Mouse (Mus musculus) embryonic fibroblast, embryonic 13.5 days (primary cell): ENCODE measurements around the gene Dusp22.

Experiments used
- CTCF ChIP-seq: IDR thresholded peaks from 2 replicates; pipeline ENCODE4 v1.5.1; 2011; ENCODE audit warnings: mild to moderate bottlenecking, control low read depth, low read length, moderate library complexity, borderline replicate concordance; ENCODE audit not compliant: insufficient read depth
- POLR2A ChIP-seq: IDR thresholded peaks from 2 replicates; pipeline ENCODE4 v1.6.1; 2011; ENCODE audit warnings: low read depth, mild to moderate bottlenecking, control low read depth, low read length, moderate library complexity

DNA sequence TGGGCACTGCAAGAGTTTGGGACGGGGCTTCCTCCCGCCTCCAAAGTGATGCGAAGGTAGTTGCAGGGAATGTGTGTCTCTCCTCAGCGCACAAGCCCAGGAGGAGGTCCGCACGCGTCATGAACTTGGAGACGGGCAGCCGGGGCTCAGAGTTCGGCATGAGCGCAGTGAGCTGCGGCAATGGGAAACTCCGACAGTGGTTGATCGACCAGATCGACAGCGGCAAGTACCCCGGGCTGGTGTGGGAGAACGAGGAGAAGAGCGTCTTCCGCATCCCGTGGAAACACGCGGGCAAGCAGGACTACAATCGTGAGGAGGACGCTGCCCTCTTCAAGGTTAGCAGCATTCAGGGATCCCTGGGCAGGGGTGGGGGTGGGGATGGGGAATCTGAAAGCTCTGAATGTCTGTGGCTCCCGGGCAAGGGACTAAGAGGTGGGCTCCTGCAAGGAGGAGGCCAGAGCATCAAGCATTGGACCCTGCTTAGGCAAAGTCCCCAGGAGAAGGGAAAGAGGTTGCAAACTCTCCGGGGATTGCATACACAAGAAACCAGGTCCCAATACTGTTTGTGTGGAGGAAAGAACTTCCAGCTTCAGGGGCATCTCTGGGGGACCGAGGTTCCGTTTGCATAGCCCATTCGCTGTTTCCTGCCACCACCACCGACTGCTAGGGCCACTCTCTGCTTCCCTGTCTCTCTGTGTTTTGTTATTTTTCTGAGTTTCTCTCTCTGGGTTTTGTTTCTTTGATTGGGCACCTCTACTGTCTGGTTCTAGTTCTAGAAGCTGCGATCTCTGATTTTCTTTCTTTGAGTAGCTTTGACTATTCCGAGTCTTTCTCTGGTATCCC is 90.9 kb downstream of the Dusp22 start:
- TF ChIP-seq POLR2A (no peak), CTCF (no peak)
